Mouse (Mus musculus) natural killer cell, adult 2 months (primary cell): ENCODE measurements around the gene Btbd18.

ENCODE experiments used
- DNase-seq, 2 experiments: peaks; one replicate each; pipeline ENCODE4 v3.0.0; 2022; ENCODE audit warnings: low spot score in 2 of 2

Btbd18 gene

GRCm38 (mm10) chr2:84658806-84659205 is at the start of gene Btbd18:
Gene Btbd18, plus strand, starts transcription at chr2:84659079.
- DNase-seq: no peak

- DNase-seq: no peak
These were observed 46.1 kb upstream of the Btbd18 start for GRCm38 (mm10) chr2:84612764-84613163.

GRCm38 (mm10) chr2:84617637-84618515 is 41.0 kb upstream of the Btbd18 start:
- peak; percentile 26 to 46 for DNase-seq

GRCm38 (mm10) chr2:84618914-84619313 is 40.0 kb upstream of the Btbd18 start:
- no peak for DNase-seq

- no peak for DNase-seq
These were observed 39.1 kb upstream of the Btbd18 start for GRCm38 (mm10) chr2:84619646-84620340.

- no peak for DNase-seq
These were observed 36.2 kb upstream of the Btbd18 start for GRCm38 (mm10) chr2:84622668-84623067.

- DNase-seq: no peak
These were observed 35.3 kb upstream of the Btbd18 start for GRCm38 (mm10) chr2:84623428-84624119.

GRCm38 (mm10) chr2:84624201-84624600 is 34.7 kb upstream of the Btbd18 start:
- no peak for DNase-seq

GRCm38 (mm10) chr2:84626366-84626975 is 32.4 kb upstream of the Btbd18 start:
- DNase-seq: no peak

GRCm38 (mm10) chr2:84627036-84627435 is 31.8 kb upstream of the Btbd18 start:
- no peak for DNase-seq

- no peak for DNase-seq
These were observed 26.9 kb upstream of the Btbd18 start for GRCm38 (mm10) chr2:84632001-84632400.

- DNase-seq: no peak
These were observed 25.9 kb upstream of the Btbd18 start for GRCm38 (mm10) chr2:84632999-84633398.

GRCm38 (mm10) chr2:84634006-84634405 is 24.9 kb upstream of the Btbd18 start:
- no peak for DNase-seq

GRCm38 (mm10) chr2:84634934-84635482 is 23.9 kb upstream of the Btbd18 start:
- DNase-seq: no peak

GRCm38 (mm10) chr2:84635611-84636010 is 23.3 kb upstream of the Btbd18 start:
- DNase-seq: no peak

GRCm38 (mm10) chr2:84636231-84636741 is 22.6 kb upstream of the Btbd18 start:
- DNase-seq: no peak

- no peak for DNase-seq
These were observed 21.3 kb upstream of the Btbd18 start for GRCm38 (mm10) chr2:84637452-84638165.

- DNase-seq: no peak
These were observed 20.3 kb upstream of the Btbd18 start for GRCm38 (mm10) chr2:84638428-84639220.

- DNase-seq: no peak
These were observed 18.0 kb upstream of the Btbd18 start for GRCm38 (mm10) chr2:84640833-84641232.

- no peak for DNase-seq
These were observed 12.7 kb upstream of the Btbd18 start for GRCm38 (mm10) chr2:84646138-84646537.
